Mouse (Mus musculus) liver, adult 10 weeks (tissue): ENCODE data around the gene Sfxn3. TPM values are rescaled to one million over a fixed set of nuclear protein-coding genes. Genes with fewer than 3 reads are reported as not detected.

ENCODE experiments used
- polyA plus RNA-seq: library from polyadenylated mRNA; stranded (reverse); fragments of 350-450 nt; fragmentation: Illumina TruSeq; extraction: RNeasy Lipid Tissue Mini Kit (QIAGEN cat#74804); gene quantifications from one replicate; pipeline ENCODE4 v1.2.3, GENCODE M21; 2014; ENCODE audit warnings: low read depth, low replicate concordance

Sfxn3 gene
- 1.0 TPM for polyA plus RNA-seq

DNA sequence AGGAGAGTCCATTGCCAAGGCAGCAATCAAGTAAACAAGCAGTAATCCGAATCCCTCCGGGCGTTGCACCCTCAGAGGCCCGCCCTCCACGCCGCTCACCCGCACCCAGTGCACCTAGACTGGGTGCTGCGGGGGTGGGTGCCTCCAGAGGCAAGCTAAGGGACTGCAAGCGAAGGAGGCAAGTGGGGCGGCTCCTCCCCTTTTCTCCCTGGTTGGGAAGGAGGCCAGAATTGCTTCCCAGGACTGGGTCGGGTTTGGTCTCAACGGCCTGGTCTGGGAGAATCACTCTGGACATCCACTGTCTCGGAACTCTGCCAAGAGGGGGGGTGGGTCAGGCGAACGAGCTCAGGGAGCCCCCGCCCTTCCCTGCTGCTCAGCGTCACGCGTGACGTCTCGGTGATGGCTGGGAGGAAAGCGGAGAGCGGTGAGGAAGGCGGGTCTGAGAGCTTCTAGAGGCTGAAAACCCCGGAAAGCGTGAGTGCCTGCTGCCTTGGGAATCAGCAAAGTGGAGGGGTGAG is at the start of gene Sfxn3:
Gene Sfxn3, plus strand, starts transcription at position 87 of the 518 bp plus-strand sequence.

DNA sequence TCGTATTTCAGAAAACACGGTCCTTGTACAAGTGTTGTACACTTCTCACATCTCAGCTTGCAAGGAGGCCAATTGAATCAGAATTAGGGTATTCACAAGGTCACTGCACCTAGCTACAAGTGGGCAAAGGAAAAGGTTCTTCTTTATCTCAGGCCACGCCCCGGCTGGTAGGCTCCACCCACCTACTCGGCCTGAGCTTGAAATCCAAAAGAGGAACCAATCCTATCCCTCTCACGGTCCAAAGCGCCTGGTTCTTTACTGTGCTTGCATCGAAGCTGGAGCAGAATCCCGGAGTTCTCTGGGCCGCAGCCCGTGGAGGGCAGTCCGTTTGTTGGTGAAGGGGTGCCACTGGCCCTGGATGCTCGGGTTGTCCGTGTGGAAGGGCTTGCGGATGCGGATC is 41.9 kb upstream of the Sfxn3 start, which contains the start of gene Twnk:
Gene Twnk, plus strand, starts transcription at position 220 of the 400 bp plus-strand sequence.

DNA sequence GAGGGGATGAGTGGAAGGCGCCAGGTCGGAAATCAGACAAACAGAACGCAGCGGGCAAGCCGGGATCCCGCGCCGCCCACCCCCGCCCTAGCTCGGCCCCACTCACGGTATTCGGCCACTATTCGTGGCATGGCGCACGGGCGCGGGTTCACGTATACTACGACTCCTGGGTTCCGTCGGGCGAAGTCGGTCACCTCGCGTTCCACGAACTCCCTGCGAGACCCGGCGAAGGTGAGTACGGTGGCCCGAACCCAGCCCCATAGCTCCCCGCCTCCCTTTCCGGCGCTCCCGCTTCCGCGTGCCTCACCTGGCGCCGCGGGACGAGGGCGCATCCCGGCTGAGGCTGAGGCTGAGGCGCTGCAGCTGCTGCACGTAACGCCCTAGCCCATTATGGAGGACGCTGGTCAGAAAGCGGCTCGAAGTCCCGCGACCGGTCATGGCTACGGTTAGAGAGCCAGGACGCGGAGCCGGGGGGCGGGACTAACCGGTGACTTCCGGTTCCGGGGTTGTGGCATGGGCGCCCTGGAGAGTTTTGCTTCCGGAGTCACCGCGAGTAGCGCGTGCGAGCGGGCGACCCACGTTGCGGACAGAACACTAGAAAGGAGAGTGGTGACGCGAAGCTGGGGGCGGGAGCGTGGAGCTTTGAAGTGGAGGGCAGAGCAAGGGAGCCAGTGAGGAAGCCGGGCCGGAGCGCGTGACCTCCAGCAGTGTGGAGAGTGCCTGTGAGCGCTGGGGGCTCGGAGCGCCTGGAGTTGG is 41.2 kb upstream of the Sfxn3 start, which contains the start of gene Mrpl43:
Gene Mrpl43, minus strand, starts transcription at position 486 of the 756 bp plus-strand sequence.

DNA sequence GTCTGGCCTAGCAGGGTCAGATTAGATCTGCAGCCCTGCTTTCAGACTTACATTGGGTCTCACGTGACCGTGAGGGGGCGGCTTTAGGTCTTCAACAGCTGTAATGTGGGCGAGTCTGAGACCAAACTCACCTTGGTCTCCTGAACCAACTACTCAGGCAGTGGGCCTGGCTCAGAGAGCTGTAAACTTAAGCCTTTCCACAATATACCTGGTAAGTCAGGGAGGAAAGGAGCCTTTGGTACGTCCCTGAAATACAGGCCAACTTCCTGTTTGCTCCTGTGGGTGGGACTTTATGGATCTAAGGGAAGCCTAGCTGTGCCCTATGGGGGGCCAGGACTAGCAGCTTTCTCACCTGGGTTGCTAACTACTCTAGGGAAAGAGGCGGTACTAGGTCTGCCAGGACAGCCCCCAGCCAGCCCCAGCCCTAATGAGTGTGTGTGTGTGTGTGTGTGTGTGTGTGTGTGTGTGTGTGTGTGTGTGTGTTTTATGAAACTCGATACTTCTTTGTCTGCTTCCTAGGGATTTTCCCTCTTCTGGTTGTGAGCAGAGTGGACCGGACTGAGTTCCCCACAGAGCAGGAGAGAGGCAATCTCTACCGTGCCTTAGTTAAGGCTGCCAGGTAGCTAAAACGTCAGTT is 32.9 kb upstream of the Sfxn3 start, which contains the start of gene Lzts2:
Gene Lzts2, plus strand, starts transcription at position 80 of the 637 bp plus-strand sequence.

DNA sequence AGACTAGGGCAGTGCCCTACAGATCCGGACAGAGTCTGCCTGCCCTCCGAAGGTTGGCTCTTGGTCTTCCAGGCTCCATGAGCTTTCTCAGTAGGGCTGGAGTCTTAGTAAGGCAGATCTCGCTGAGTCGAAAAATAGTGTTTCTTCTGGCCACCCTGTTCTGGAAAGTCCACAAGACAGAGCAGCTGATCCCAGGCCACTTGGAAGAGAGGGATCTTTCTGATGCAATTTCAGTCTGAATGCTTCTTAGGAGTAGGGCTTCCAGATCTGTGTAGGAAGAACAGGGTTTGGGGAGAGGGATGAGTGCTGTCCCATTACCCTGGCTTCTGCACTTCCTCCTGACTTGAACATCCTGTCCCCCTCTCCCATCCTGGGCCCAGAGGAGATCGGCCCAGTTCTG is 1.7 kb upstream of the Sfxn3 start, which contains the start of gene Pdzd7:
Gene Pdzd7, minus strand, starts transcription at position 67 of the 400 bp plus-strand sequence.

DNA sequence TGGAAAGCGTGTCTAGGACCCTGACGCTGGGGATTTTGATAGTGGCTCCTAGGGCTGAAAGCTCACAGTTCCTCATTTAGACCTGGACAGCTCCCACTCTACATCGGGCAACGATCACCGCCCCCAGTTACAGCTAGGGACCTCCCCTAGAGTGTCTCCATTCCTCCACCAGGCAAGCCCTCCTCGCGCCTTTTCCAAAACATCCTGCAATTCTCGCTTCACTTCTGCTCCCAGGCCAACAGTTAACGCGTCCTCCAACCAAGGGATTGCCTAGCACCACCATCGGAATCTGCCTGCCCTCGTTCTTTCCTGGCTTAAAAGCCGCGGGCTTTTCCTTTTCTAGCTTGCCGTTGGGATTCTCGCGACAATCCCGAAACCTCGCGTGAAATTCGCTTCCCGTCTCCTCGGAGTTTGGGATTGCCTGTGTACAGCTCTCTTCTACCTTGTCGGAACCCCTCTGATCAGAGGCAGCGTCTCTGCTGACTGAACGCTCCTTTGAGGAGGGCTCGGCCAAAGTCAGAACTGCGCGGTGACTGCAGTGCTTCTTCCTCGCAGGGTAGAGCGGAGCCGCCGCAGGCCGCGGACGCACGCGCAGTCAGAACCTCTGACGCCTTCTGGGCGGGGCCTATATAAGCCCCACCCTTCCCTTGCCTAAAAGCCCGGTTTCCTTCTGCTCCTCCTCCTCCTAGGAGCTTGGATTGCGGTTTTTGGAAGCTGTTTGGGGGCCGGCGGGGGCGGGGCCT is 27.4 kb downstream of the Sfxn3 start, which contains the start of gene Kazald1:
Gene Kazald1, plus strand, starts transcription at position 662 of the 743 bp plus-strand sequence.

Other genes with a start within 250 kb of the Sfxn3 start
- gene Slf2, start 116.4 kb upstream of the Sfxn3 start, polyA plus RNA-seq: 13.1 TPM
- 35.7 TPM for gene Sema4g, start 58.4 kb upstream of the Sfxn3 start, polyA plus RNA-seq
- gene Twnk, start 41.8 kb upstream of the Sfxn3 start, polyA plus RNA-seq: 5.5 TPM
- 10.2 TPM for gene Mrpl43, start 41.1 kb upstream of the Sfxn3 start, polyA plus RNA-seq
- 0.56 TPM for gene Lzts2, start 33.1 kb upstream of the Sfxn3 start, polyA plus RNA-seq
- not detected for gene Pdzd7, start 1.8 kb upstream of the Sfxn3 start, polyA plus RNA-seq
- not detected for gene Kazald1, start 27.7 kb downstream of the Sfxn3 start, polyA plus RNA-seq
- not detected for gene Tlx1, start 103.2 kb downstream of the Sfxn3 start, polyA plus RNA-seq
- not detected for gene Lbx1, start 188.3 kb downstream of the Sfxn3 start, polyA plus RNA-seq